Mouse (Mus musculus): ENCODE results near the gene Otulin. TPM values are rescaled to one million over a fixed set of nuclear protein-coding genes. Genes with fewer than 3 reads are reported as not detected.

The Otulin gene
- total RNA-seq, 2 experiments from 2014 or later, result 26.6 to 26.8 TPM

DNA sequence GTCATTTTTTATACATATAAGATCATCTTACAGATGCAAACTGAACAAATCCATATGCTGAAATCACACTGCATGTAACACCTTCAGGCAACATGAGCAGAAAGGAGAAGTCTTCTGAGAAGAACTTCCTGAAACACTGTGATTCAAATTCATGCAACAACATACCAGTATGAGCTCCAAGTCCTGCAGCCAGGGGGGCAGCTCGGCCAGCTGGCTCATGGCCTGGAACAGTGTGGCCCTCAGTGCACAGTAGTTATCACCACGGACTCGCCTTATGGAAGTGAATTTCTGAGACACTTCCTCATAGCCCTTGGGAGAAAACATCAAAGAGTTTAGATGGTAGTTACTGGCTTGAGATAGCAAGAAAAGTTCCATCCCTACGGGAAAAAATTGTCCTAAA lies 14.3 kb downstream of the Otulin start:
- DNase-seq, result peak; percentile 85 to 92

- no peak for DNase-seq
Observed at GRCm38 (mm10) chr15:27613255-27613654, 17.2 kb downstream of the Otulin start.

DNA sequence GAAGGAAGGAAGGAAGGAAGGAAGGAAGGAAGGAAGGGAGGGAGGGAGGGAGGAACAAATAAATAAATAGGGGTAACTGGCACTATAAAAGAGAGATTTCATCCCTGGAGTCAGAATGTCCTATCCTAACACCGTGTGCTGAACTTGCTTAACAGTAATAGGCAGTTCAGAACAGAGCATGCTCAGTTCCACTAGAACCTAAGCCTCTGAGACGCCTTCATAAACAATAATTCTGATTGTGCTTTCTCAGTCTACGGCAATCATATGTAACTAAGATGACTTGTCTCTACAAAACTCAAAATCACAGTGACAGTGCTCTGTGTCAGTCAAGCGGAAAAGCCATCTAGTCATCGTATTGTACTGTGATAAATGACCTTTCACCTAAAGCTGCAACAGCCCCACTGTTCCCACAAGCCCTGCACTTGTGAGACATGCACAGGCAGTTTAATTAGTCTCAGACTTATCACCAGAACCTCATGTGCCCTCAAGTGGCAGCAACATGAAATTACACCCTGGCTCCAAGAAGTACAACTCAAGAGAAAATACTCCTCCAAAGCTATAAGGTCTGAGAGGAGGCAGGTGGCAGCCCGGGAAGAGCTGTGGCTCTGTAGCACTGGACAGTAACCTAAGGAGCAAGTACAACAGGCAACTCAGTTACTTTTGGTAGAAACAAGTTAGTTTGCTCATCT lies 17.8 kb downstream of the Otulin start:
- DNase-seq, result peak; percentile 69 to 78

- DNase-seq, result no peak
Observed at GRCm38 (mm10) chr15:27609554-27609953, 20.9 kb downstream of the Otulin start.

DNA sequence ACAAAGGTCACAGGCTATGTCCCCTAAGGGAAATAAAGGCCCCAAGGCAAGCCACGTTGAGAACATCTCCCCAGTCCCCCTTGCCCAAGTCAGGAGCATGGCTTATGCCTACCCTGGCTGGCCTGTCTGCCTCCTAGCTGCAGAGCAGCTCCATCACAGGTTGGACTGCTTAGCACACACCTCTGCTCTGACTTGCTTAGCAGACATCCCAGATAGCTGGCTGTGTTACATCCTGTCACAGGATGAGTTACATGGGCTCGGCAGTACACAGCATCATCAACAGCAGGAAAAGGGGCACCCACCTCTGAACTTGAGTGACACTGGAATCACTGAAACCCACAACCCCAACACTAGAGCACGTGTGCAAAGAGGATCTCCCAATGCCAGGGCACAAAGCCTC lies 25.2 kb downstream of the Otulin start:
- DNase-seq, result no peak

DNA sequence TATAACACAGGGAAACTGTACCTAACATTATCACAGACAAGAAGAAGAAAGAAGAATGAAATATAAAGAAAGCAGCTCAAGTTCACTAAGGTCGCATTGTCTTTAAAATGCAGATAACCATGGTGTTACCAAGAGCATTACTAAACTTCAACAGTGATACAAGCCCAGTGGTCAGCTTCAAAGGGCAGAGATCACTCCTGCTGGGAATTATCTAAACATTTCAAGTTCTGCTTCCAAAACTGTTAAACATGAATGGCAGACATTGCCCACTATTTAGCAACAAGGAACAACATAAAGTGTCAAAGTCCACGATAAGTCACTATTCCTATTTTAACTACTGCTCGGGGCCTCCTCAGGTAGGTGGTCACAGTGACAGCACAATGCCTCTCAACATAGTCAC lies 25.9 kb downstream of the Otulin start:
- no peak for DNase-seq

GRCm38 (mm10) chr15:27600524-27600923 lies 30.0 kb downstream of the Otulin start:
- DNase-seq, result no peak

DNA sequence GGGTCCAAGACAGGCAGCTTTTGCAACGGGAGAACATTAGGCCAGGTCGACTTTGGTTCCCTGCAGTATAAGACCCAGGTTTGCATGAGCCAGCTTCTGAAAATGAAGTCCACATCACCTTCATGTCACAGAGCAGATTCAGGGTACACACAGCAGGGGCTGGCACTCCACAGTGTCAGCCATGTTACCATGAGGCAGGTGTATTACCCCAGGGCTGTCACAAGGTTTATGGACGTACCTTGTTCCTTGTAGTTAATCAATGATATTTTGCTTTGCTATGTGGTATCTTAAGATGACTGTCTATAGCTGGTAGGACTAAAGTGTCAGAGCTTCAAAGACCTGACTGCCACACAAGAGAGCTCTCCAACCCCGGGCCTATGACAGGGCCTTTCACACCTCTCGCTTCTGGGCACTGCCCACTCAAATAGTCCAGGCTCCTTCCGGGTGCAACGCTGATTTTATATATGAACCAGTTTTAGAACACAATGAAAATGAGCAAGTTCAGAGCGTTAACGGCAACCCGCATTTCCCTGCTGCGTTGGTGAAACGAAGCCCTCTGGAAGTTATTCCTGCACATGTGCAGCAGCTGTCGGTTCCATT lies 31.6 kb downstream of the Otulin start:
- no peak for DNase-seq

- no peak for DNase-seq
Observed at GRCm38 (mm10) chr15:27597516-27597915, 33.0 kb downstream of the Otulin start.

- DNase-seq, result peak; percentile 60 to 69
Observed at GRCm38 (mm10) chr15:27596463-27597140, 33.9 kb downstream of the Otulin start.

DNA sequence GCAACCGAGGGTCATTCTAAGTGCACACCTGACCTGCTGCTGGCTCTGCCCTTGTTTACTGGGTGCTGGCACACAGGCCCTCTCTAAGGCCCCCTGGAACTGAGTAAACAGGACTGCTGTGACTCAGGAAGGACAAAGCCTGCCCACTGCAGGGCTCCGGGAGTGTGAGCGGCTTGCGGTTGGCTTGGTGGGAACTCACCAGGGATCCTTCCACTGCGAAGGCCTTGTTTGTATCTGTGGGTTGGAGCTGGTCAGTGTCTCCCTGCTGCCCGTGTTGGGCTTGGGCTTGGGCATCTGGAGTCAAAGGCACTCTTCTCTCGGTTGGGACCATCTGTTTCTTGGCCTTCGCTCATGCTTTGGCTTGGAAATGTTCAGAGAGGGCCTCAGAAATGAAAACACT lies 34.9 kb downstream of the Otulin start:
- no peak for DNase-seq

DNA sequence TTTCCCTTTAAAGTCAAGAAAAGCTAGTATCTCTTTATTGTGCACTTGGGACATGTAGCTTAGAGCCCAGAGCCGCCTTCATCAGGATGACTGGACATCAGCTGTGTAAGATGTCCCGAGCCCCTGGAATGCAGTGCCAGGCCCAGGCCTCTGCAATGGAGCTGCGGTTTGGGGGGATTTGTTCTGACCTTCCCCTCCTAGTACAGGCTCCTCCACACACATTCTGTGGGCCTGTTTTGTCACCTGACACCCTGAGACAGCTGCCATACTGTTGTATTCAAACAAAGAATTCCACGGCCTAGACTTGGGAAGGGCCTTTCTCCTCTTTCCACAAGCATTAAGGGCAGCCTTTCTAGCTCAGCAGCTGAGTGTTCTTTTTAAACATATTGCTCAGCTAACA lies 35.5 kb downstream of the Otulin start:
- no peak for DNase-seq

GRCm38 (mm10) chr15:27593717-27594116 lies 36.8 kb downstream of the Otulin start:
- DNase-seq, result peak; percentile 42 to 53

DNA sequence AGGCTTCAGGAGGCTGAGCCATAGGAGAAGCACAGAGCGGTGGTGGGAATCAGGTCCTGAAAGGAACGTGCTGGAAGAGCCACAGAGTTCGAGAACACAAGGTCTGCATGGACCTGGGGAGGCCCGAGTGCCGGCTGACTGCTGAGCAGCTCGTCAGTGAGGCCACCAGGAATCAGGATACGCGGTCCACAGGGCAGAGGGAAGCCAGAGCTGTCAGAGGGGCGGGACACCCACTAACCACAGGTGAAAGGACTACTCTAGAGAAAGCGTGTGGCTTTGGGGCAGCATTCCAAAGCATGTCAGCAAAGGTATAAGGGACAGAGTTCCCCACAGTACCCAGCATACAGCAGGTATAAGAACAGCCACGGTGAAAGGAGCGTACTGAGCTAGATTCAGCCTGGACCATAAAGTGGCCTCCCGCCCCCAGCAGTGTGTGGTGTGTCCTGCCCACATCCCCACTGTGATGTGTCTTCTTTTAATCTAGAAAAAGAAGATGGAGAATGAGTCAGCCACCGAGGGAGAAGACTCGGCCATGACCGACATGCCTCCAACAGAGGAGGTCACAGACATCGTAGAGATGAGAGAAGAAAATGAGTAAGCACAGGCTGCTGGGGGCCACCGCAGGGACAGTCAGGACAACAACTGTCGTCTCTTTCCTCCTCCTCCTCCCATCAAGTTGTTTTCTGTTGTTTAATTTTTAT lies 37.7 kb downstream of the Otulin start:
- no peak for DNase-seq

GRCm38 (mm10) chr15:27590812-27591211 lies 39.7 kb downstream of the Otulin start:
- no peak for DNase-seq

DNA sequence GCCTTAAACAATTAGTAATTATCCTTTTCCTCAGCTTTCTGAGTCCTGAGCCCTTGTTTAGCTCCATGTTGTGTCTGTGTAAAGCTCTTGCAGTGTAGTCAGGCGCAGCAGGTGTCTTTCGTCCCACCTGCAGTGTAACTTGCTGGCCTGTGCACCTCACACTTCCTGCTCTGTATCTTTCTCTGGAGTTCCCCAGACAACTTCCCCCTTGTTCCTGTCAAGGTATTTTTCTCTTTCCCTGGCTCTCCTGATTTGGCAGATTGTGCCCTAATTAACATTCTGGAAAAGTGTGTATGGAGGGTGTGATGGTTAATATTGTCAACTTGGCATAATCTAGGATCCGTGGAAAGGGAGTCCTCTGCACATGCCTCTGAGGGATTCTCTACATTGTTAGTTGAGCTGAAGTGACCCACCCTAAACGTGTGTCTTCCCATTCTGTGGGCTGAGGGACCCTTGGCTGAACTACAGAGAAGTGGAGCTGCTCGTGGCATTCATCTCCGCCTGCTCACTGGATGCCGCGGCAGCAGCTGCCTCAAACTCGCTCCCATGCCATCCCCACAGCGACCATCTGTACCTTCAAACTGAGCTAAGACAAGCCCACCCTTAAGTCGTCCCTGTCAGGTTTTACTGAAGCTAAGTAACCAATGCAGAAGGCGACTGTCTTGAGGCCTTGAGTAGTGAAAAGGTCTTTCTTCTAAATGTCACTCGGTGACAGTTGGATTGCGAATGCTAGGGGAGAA lies 42.2 kb downstream of the Otulin start:
- DNase-seq, result no peak

DNA sequence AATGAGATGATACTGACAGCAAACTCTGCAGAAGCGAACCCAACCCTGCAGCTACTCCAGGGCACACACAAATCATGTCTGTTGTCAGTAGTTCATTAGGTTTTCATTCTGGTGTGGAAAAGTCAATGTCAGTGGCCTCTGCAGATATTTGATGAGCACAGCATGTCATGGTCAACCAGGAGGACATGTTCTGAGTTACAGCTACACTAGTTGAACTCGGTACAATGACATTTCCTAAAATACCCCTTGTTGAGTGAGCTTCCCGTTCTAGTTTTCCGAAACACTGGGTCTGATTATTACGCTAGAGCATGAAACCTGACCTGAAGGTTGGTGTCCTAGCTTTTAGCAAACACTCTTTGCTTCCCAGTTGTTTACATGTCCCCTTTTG lies 44.4 kb downstream of the Otulin start:
- DNase-seq, result no peak

DNA sequence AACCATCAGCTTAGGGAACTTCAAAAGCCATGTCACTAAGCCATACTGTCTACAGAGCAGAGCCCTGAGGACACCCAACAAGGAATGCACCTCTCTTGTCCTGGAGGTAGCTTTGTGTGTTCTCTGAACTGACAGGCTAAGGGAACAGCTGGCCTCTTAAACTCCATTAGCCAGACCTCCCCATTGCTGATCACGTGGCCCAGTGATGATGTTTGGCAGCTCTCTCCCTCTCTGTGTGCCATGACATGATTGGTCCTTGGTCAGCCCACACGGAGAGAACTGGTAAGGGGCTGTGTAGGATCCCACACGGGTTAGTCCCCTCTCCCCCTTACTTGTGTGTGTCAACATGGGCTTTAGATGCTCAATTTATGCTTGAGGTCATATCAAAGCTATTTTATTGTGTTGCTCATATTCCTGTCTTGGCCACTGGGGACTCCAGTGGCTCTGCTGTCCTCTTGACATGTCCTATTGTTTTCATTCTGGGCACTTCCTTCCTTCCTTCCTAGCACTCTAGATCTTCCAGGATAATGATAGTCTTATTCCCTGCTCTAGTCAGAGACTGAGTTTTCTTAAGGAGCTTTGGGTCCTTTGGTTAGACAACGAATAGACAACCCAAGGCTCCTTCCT lies 44.9 kb downstream of the Otulin start:
- DNase-seq, result no peak

- no peak for DNase-seq
Observed at GRCm38 (mm10) chr15:27583620-27584019, 46.9 kb downstream of the Otulin start.

DNA sequence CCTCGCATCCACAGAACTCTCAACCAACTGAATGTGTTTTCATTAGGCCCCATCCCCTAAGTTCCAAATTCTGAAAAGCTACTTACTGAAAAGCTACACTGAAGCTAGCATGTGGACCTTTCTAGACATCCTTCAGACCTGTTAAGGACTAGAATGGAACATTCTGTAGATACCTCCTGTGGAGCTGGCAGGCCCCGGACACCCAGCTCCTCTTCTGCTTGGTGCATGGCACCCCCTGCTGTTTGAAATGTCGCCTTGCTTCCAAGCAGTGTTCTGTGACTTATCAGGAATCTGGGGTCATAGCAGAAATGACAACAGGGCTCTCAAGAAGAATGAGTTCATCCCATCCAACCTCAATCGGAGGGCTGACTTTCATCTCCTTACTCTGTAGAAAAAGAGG lies 47.5 kb downstream of the Otulin start:
- peak; percentile 70 to 75 for DNase-seq

DNA sequence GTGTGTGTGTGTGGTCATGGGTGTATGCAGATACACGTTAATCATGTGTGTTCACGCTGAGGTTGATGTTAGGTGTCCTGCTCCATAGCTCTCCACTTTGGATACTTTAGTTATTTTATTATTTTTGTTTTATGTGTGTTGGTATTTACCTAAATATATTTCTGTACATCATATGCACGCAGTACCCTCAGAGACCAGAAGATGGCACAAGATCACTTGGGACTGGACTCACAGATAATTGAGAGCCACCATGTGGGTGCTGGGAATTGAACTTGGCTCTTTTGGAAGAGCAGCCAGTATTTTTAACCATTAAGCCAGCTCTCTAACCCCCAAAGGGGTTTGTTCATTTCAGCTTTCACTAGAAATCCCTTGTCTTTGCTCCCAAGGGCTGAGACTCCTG lies 48.1 kb downstream of the Otulin start:
- DNase-seq, result peak in 1 of 2 experiments; percentile 58

GRCm38 (mm10) chr15:27581640-27582039 lies 48.9 kb downstream of the Otulin start:
- DNase-seq, result no peak
